Mouse (Mus musculus) forebrain, embryonic 11.5 days (tissue): ENCODE results near the gene Jmjd6. TPM values are rescaled to one million over a fixed set of nuclear protein-coding genes. Genes with fewer than 3 reads are reported as not detected.
"Not testable (repeated sequence)": the region's sequence is repeated elsewhere in the genome, so short reads cannot be mapped to it uniquely, and the experiment has no call there.

Experiments used
- ATAC-seq: fragments of 200-750 bp; cut with Nextera tagmentation; replicated peaks from 2 replicates; pipeline ENCODE4 v1.8.0; 2017; ENCODE audit warnings: moderate TSS enrichment; ENCODE audit not compliant: low FRiP score
- DNase-seq: peaks from one replicate; pipeline ENCODE4 v3.0.0-alpha.2; 2017; ENCODE audit warnings: low spot score
- H3K27ac ChIP-seq: fragments of 300-500 bp; sonication (generic); 2 replicates; pipeline ENCODE4 v1.5.1; 2014; ENCODE audit warnings: low read depth, low read length
- H3K27me3 ChIP-seq: fragments of 300-500 bp; sonication (generic); 2 replicates; pipeline ENCODE4 v1.6.1; 2014; ENCODE audit warnings: mild to moderate bottlenecking, low read length, mixed read lengths; ENCODE audit not compliant: control insufficient read depth, insufficient read depth
- H3K36me3 ChIP-seq: fragments of 300-500 bp; sonication (generic); 2 replicates; pipeline ENCODE4 v1.6.1; 2014; ENCODE audit warnings: mild to moderate bottlenecking, low read length, moderate library complexity, mixed read lengths; ENCODE audit not compliant: control insufficient read depth, insufficient read depth
- H3K4me1 ChIP-seq: fragments of 300-500 bp; sonication (generic); replicated peaks from 2 replicates; pipeline ENCODE4 v1.6.1; 2014; ENCODE audit warnings: low read length, mixed read lengths; ENCODE audit not compliant: control insufficient read depth, insufficient read depth
- H3K4me2 ChIP-seq: fragments of 300-500 bp; sonication (generic); 2 replicates; pipeline ENCODE4 v1.6.1; 2014; ENCODE audit warnings: low read depth, mild to moderate bottlenecking, low read length, moderate library complexity, mixed read lengths; ENCODE audit not compliant: severe bottlenecking
- H3K4me3 ChIP-seq: fragments of 300-500 bp; sonication (generic); 2 replicates; pipeline ENCODE4 v1.5.1; 2014; ENCODE audit warnings: low read depth, low read length
- H3K9ac ChIP-seq: fragments of 300-500 bp; sonication (generic); 2 replicates; pipeline ENCODE4 v1.6.1; 2014; ENCODE audit warnings: low read length
- H3K9me3 ChIP-seq: fragments of 300-500 bp; sonication (generic); 2 replicates; pipeline ENCODE4 v1.6.1; 2016; ENCODE audit warnings: low read length, mixed read lengths; ENCODE audit not compliant: control insufficient read depth
- WGBS: fragments of 180-500 bp; shearing (Covaris S2); extraction: QIAGEN DNeasy Blood & Tissue Kit; methylation state at CpG from one replicate; pipeline ENCODE4 v1.1.7; 2014; 5-methylcytosine and 5-hydroxymethylcytosine counted together
- polyA plus RNA-seq: library from polyadenylated mRNA; unstranded; fragments of >200 nt; fragmentation: Nextera tagmentation; extraction: Ambion mirVana; gene quantifications from 2 replicates; pipeline ENCODE4 v1.2.1, GENCODE M21; 2014

Jmjd6 gene
- polyA plus RNA-seq, 1 experiment from 2014 or later = 86.8 TPM

DNA sequence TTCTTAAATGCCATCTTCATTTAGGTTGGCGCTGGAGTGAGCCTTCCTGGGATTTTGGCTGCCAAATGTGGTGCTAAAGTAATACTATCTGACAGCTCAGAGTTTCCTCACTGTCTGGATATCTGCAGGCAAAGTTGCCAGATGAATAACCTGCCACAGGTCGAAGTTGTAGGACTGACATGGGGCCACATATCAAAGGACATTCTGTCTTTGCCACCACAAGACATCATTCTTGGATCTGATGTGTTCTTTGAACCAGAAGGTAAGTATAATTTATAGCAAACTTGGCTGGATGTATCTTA, 5.6 kb upstream of the Jmjd6 start:
- not testable (repeated sequence) for H3K9me3 ChIP-seq, ATAC-seq, H3K27ac ChIP-seq, H3K36me3 ChIP-seq, H3K27me3 ChIP-seq, DNase-seq, H3K4me2 ChIP-seq, H3K4me1 ChIP-seq, H3K9ac ChIP-seq, H3K4me3 ChIP-seq
- 78% methylated on average over 2 of the region's 2 CpGs for WGBS

GRCm38 (mm10) chr11:116848086-116848876, 5.0 kb upstream of the Jmjd6 start:
- Histone ChIP-seq H3K36me3 (peaks cover 9% of the 10 kb centered on the region; the same call in 1 of the 2 replicates), H3K4me3 (no peak overlapping the region), H3K9ac (no peak overlapping the region), H3K9me3 (no peaks in the 10 kb centered on the region), H3K27me3 (no peaks in the 10 kb centered on the region), H3K4me2 (no peak overlapping the region), H3K27ac (no peak overlapping the region), H3K4me1 (peaks cover 5% of the 10 kb centered on the region; the same call in 1 of the 2 replicates)
- no peak for DNase-seq
- no peak for ATAC-seq
- WGBS = 89% methylated on average over 5 of the region's 5 CpGs

GRCm38 (mm10) chr11:116847187-116848085, 4.2 kb upstream of the Jmjd6 start:
- peaks cover 9% of the 10 kb centered on the region; the same call in 1 of the 2 replicates for H3K36me3 ChIP-seq
- no peak overlapping the region for H3K9ac ChIP-seq
- no peak overlapping the region for H3K4me3 ChIP-seq
- no peak overlapping the region for H3K4me2 ChIP-seq
- no peak overlapping the region for H3K27ac ChIP-seq
- ATAC-seq = no peak
- WGBS = 86% methylated on average over 3 of the region's 3 CpGs
- peaks cover 5% of the 10 kb centered on the region; the same call in 1 of the 2 replicates for H3K4me1 ChIP-seq
- DNase-seq = no peak
- no peaks in the 10 kb centered on the region for H3K27me3 ChIP-seq
- H3K9me3 ChIP-seq = no peaks in the 10 kb centered on the region

GRCm38 (mm10) chr11:116846593-116847181, 3.4 kb upstream of the Jmjd6 start:
- no peaks in the 10 kb centered on the region for H3K9me3 ChIP-seq
- peaks cover 5% of the 10 kb centered on the region; the same call in 1 of the 2 replicates for H3K4me1 ChIP-seq
- DNase-seq = no peak
- no peak overlapping the region for H3K4me2 ChIP-seq
- H3K9ac ChIP-seq = no peak overlapping the region
- no peak overlapping the region for H3K27ac ChIP-seq
- no peak overlapping the region for H3K4me3 ChIP-seq
- no peaks in the 10 kb centered on the region for H3K27me3 ChIP-seq
- 74% methylated on average over 4 of the region's 4 CpGs for WGBS
- peaks cover 9% of the 10 kb centered on the region; the same call in 1 of the 2 replicates for H3K36me3 ChIP-seq
- ATAC-seq = no peak

DNA sequence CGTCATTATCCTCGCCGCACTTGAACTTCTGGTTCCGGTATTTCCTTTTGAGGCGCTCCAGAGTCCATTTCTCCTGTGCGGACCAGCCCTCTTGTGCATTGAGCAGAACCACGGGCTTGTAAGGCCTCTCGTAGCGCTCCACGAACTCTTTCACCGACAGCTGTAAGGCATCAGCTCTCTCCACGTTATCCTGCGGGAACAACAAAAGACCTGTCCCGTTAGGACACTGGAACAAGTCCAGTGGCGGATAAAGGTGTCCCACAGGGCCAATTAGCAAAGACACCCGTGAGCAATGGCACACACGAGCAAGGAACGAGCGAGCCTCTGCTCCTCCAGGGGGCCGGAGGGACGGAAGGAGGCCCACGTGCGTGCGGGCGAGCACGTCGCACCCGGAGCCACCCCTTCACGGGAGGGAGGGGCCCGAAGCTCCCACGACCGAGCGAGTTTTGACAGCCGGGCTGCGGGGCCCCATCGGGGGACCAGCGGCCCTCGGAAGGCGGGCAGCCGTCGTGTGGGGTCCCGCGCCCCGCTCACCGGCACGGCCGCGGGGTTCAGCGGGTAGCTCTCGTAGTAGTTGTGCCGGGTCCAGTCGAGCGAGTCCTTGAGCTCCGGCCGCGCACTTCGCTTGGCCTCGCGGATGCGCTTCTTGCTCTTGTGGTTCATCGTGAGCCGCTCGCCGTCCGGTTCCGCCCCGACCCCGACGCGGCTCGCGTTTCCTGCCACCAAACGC, 553 bp downstream of the Jmjd6 start:
- peak overlapping the region; percentile 92 for H3K9ac ChIP-seq
- H3K27me3 ChIP-seq = no peaks in the 10 kb centered on the region
- H3K4me2 ChIP-seq = peak overlapping the region; percentile 73
- under 1% methylated on average over 71 of the region's 73 CpGs for WGBS
- ATAC-seq (peak; percentile 66), DNase-seq (peak; percentile 86)
- no peaks in the 10 kb centered on the region for H3K9me3 ChIP-seq
- H3K36me3 ChIP-seq = peaks cover 4% of the 10 kb centered on the region
- H3K27ac ChIP-seq = peak overlapping the region; percentile 96
- H3K4me1 ChIP-seq = peaks cover 8% of the 10 kb centered on the region
- peak overlapping the region; percentile 81 for H3K4me3 ChIP-seq

DNA sequence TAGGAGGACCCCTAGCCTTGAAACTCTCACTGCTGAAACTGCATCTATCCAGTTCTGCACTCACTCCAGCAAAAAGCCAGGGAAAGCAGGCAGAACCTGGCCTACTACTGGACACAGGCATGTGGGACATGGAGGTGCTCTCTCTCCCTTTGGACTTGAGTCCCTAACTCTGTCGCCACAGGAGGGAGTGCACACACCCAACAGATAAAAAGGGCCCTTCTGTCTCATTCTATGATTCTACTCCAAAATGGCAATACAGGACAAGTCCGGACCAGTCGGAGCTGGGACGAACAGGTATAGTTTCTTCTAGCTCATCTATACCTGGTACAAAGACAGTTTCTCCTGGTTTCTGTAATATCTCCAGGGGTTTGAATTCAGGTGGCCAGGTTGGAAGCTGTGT, 2.5 kb downstream of the Jmjd6 start:
- 84% methylated on average over 4 of the region's 4 CpGs for WGBS
- no peak overlapping the region for H3K27ac ChIP-seq
- peak overlapping the region; percentile 0; the same call in 1 of the 2 replicates for H3K4me3 ChIP-seq
- no peaks in the 10 kb centered on the region for H3K9me3 ChIP-seq
- ATAC-seq = no peak
- DNase-seq = no peak
- H3K4me1 ChIP-seq = peaks cover 8% of the 10 kb centered on the region
- H3K4me2 ChIP-seq = no peak overlapping the region
- H3K36me3 ChIP-seq = peaks cover 12% of the 10 kb centered on the region
- no peak overlapping the region for H3K9ac ChIP-seq
- H3K27me3 ChIP-seq = no peaks in the 10 kb centered on the region

- Histone ChIP-seq H3K4me1 (peaks cover 8% of the 10 kb centered on the region), H3K9ac (no peak overlapping the region), H3K9me3 (no peaks in the 10 kb centered on the region), H3K4me2 (no peak overlapping the region), H3K4me3 (no peak overlapping the region), H3K36me3 (peaks cover 14% of the 10 kb centered on the region), H3K27ac (no peak overlapping the region), H3K27me3 (no peaks in the 10 kb centered on the region)
- no peak for ATAC-seq
- WGBS = 78% methylated on average over 7 of the region's 7 CpGs
- DNase-seq = no peak
These were observed 3.6 kb downstream of the Jmjd6 start for GRCm38 (mm10) chr11:116839601-116840000.

GRCm38 (mm10) chr11:116838936-116839335, 4.3 kb downstream of the Jmjd6 start:
- H3K36me3 ChIP-seq = peaks cover 17% of the 10 kb centered on the region
- H3K9me3 ChIP-seq = no peaks in the 10 kb centered on the region
- ATAC-seq (no peak), DNase-seq (no peak)
- no peak overlapping the region for H3K27ac ChIP-seq
- peaks cover 8% of the 10 kb centered on the region for H3K4me1 ChIP-seq
- 89% methylated on average over 14 of the region's 14 CpGs for WGBS
- H3K27me3 ChIP-seq = no peaks in the 10 kb centered on the region
- no peak overlapping the region for H3K9ac ChIP-seq
- no peak overlapping the region for H3K4me2 ChIP-seq
- H3K4me3 ChIP-seq = no peak overlapping the region
